Mouse (Mus musculus): ENCODE data around the gene Snu13.

DNA sequence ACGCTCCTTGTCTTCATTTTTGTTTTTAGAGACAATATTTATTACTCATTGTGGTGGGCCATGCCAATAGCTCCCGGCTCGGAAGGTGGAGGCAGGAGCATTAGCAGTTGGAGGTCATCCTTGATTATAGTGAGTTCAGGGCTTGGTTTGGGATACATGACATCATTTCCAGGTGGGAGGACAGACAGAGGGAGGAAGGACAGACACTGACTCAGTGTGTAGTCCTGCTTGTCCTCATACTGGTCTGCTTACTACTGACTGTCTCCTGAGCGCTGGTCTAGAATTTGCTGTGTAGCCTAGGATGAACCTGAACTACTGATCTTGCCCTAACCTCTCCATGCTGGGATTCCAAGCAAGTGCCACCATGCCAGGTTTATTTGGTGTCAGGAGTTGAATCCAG is 13.6 kb downstream of the Snu13 start, which contains the start of gene Desi1:
- TF ChIP-seq CHD2 (IDR thresholded peaks at IDR 0.05; ENCODE audit: low read depth, low read length) (no peak), ZC3H11A (IDR thresholded peaks at IDR 0.05; ENCODE audit: borderline replicate concordance, low read depth, low read length) (no peak), ZNF384 (IDR thresholded peaks at IDR 0.05; ENCODE audit: low read depth, low read length) (no peak), MAFK (IDR thresholded peaks at IDR 0.05; ENCODE audit: insufficient read depth, low read depth, low read length) (no peak), HCFC1 (IDR thresholded peaks at IDR 0.05; ENCODE audit: borderline replicate concordance, insufficient read depth, low read length) (no peak)

Measured in ES-E14 (cell line).